Mouse (Mus musculus) kidney, embryonic 14.5 days (tissue): ENCODE measurements around the gene Gm49450. TPM values are rescaled to one million over a fixed set of nuclear protein-coding genes. Genes with fewer than 3 reads are reported as not detected.
A peak's percentile ranks its signal among the peaks of the same experiment; 100 is the strongest.
"Not testable (repeated sequence)": the region's sequence is repeated elsewhere in the genome, so short reads cannot be mapped to it uniquely, and the experiment has no call there.

ENCODE experiments used
- ATAC-seq: fragments of 200-750 bp; cut with Nextera tagmentation; 2 replicates; pipeline ENCODE4 v1.8.0; 2017; ENCODE audit warnings: moderate number of reproducible peaks, mild to moderate bottlenecking, moderate TSS enrichment, moderate library complexity; ENCODE audit not compliant: low FRiP score, low TSS enrichment
- H3K27ac ChIP-seq: fragments of 300-500 bp; sonication (generic); 2 replicates; pipeline ENCODE4 v1.5.1; 2014; ENCODE audit warnings: low read depth, mild to moderate bottlenecking, low read length, moderate library complexity, mixed read lengths
- H3K27me3 ChIP-seq: fragments of 300-500 bp; sonication (generic); 2 replicates; pipeline ENCODE4 v1.6.1; 2014; ENCODE audit warnings: mild to moderate bottlenecking, low read length; ENCODE audit not compliant: control insufficient read depth, insufficient read depth
- H3K36me3 ChIP-seq: fragments of 300-500 bp; sonication (generic); 2 replicates; pipeline ENCODE4 v1.6.1; 2014; ENCODE audit warnings: low read length, mixed read lengths; ENCODE audit not compliant: control insufficient read depth, insufficient read depth
- H3K4me1 ChIP-seq: fragments of 300-500 bp; sonication (generic); 2 replicates; pipeline ENCODE4 v1.6.1; 2014; ENCODE audit warnings: low read length, mixed read lengths; ENCODE audit not compliant: control insufficient read depth, insufficient read depth
- H3K4me2 ChIP-seq: fragments of 300-500 bp; sonication (generic); replicated peaks from 2 replicates; pipeline ENCODE4 v1.6.1; 2014; ENCODE audit warnings: low read depth, mild to moderate bottlenecking, low read length
- H3K4me3 ChIP-seq: fragments of 300-500 bp; sonication (generic); 2 replicates; pipeline ENCODE4 v1.5.1; 2014; ENCODE audit warnings: mild to moderate bottlenecking, low read length
- H3K9ac ChIP-seq: fragments of 300-500 bp; sonication (generic); 2 replicates; pipeline ENCODE4 v1.6.1; 2014; ENCODE audit warnings: low read depth, mild to moderate bottlenecking, low read length, moderate library complexity
- H3K9me3 ChIP-seq: fragments of 300-500 bp; sonication (generic); 2 replicates; pipeline ENCODE4 v1.6.1; 2016; ENCODE audit warnings: low read length; ENCODE audit not compliant: control insufficient read depth
- WGBS: fragments of 180-500 bp; shearing (Covaris S2); extraction: QIAGEN DNeasy Blood & Tissue Kit; methylation state at CpG from one replicate; pipeline ENCODE4 v1.1.7; 2014; 5-methylcytosine and 5-hydroxymethylcytosine counted together
- polyA plus RNA-seq: library from polyadenylated mRNA; unstranded; fragments of >200 nt; fragmentation: Nextera tagmentation; extraction: Ambion mirVana; gene quantifications from 2 replicates; pipeline ENCODE4 v1.2.1, GENCODE M21; 2014

Gm49450 gene
- polyA plus RNA-seq, 1 experiment from 2014 or later: not detected

DNA sequence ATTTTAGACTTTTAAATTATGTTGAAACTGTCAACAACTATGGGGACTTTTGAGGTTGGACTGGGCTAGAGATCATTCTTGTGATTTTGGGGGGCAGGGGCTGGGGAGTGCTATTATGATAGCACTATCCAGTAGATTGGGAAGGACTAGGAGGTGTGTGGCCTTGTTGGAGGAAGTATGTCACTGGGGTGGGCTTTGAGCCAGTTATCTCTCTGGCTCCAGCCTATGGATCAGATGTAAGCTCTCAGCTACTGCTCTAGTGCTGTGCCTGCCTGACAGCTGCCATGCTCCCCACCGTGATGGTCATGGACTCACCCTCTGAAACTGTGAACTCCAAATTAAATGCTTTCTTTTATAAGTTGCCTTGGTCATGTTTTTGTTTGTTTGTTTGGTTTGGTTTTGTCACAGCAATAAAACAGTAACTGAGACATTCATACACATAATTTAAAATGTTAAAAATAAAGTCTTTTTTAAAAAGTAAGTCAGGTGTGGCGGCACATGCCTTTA, 30.3 kb downstream of the Gm49450 start:
- Histone ChIP-seq H3K27ac (no peak overlapping the region), H3K36me3 (no peaks in the 10 kb centered on the region), H3K27me3 (no peaks in the 10 kb centered on the region), H3K9me3 (no peaks in the 10 kb centered on the region), H3K4me2 (no peak overlapping the region), H3K9ac (no peak overlapping the region), H3K4me3 (no peak overlapping the region), H3K4me1 (no peaks in the 10 kb centered on the region)
- 80% methylated on average over 2 of the region's 2 CpGs for WGBS
- ATAC-seq: no peak

DNA sequence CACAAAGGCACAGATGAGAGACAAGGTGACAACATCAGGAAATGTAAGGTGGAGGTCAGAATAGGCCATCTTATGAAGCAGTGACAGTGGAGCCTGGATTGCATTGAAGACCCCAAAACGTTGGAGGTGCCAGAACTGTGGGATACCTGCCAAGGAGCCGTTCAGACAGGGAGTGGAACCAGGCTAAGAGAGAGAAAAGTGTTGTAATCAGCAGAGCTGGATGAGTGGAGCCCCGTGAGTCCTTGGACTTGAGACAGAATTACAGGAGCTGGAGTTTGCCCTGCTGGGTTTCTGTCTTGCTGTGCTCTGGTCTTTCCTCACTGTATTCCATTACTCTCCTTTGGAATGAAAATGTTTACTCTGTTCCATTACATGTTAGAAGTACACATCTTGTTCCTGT, 30.8 kb downstream of the Gm49450 start:
- no peak overlapping the region for H3K27ac ChIP-seq
- no peak overlapping the region for H3K9ac ChIP-seq
- no peaks in the 10 kb centered on the region for H3K9me3 ChIP-seq
- ATAC-seq: no peak
- no peaks in the 10 kb centered on the region for H3K36me3 ChIP-seq
- H3K4me1 ChIP-seq: no peaks in the 10 kb centered on the region
- WGBS: 67% methylated on average over 3 of the region's 3 CpGs
- H3K4me3 ChIP-seq: no peak overlapping the region
- H3K4me2 ChIP-seq: no peak overlapping the region
- H3K27me3 ChIP-seq: no peaks in the 10 kb centered on the region

DNA sequence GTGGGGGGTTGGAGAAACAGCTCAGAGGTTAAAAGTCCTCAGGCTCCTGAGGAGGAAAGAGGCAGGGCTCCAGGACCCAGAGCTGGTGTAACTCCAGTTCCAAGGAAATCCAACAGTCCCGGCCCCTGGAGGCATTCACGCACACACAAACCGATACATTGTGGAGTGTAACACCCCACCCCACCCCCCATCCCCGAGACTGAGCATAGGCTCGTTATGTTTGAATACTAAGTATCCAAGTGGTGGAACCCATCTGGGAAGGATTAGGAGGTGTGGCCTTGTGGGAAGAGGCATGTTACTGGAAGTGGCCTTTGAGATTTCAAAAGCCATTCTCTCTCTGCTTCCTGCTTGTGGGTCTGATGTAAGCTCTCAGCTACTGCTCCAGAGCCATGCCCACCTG, 31.8 kb downstream of the Gm49450 start:
- ATAC-seq: no peak
- WGBS: 92% methylated on average over 5 of the region's 5 CpGs
- peaks cover 4% of the 10 kb centered on the region for H3K4me1 ChIP-seq
- H3K4me2 ChIP-seq: no peak overlapping the region
- no peaks in the 10 kb centered on the region for H3K9me3 ChIP-seq
- no peak overlapping the region for H3K9ac ChIP-seq
- no peaks in the 10 kb centered on the region for H3K27me3 ChIP-seq
- H3K36me3 ChIP-seq: no peaks in the 10 kb centered on the region
- H3K27ac ChIP-seq: no peak overlapping the region
- H3K4me3 ChIP-seq: no peak overlapping the region

DNA sequence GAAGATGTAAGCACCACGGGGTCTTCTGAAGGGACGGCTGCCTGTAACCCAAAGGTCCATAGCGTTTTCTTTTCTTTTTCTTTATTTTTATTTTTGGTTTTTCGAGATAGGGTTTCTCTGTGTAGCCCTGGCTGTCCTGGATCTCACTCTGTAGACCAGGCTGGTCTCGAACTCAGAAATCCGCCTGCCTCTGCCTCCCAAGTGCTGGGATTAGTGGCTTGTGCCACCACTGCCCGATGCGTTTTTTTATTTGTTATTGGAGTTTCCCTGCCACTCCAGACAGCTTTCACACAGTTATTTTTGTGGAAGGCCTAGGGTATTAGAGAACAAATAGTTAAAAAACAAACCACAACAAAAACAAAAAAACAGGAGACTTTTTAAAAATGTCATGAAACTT, 34.9 kb downstream of the Gm49450 start:
- not testable (repeated sequence) for H3K27me3 ChIP-seq, H3K36me3 ChIP-seq, H3K9me3 ChIP-seq, ATAC-seq
- WGBS: 25% methylated on average over 8 of the region's 8 CpGs
- Histone ChIP-seq H3K4me1 (peaks cover 15% of the 10 kb centered on the region), H3K27ac (peak overlapping the region; percentile 26), H3K4me2 (peak overlapping the region; percentile 42), H3K4me3 (peak overlapping the region; percentile 86), H3K9ac (peak overlapping the region; percentile 46)

DNA sequence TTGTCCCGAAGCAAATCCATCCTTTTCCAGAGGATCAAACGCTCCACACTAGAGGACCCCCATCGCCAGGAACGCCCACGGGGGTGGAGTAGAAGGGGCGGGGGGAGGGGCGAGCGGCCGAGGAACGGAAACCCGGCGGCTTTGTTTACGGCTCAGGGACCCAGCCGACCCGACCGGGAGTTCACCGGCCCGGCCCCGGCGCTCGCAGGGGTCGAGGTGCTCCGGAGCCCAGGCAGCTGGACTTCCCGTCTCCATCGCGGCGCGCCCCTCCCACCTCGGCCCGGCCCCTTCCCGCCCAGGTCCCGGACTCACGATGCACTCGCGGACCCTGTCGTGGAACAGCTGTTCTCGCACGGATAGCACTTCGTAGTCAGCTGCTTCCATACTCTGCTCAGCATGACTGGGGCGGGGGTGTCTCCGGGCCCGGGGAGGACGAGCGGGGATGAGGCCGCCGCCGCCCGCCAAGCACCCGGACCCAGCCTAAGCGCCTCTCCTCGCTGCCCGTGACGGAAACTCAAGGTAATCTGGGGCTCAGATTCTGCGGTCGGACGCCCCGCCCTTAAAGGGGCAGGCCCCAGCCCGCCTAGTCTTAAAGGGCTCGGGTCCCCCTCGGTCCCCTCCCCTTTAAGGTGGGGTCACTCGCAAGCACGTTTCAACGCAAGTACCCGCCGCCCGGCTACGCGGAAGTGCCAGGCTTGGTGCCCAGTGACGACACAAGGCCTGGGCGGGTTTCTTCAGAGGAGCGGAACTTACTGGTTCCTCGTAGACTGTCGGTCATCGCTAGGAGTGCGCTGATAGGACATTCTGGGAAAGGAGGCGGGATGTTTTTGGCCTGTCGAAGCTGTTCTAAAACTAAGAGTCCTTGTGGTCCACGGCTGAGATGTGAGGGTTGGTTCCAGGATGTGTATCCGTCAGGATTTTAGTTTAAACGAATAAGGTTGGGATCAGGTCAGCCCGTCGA, 35.5 kb downstream of the Gm49450 start, which contains the start of gene Lmbr1l:
TSS of gene Lmbr1l (minus strand) at position 694 of the 961 bp plus-strand sequence.
- H3K4me1 ChIP-seq: peaks cover 15% of the 10 kb centered on the region
- H3K4me2 ChIP-seq: peak within 1 kb of the TSS; percentile 83
- peak within 1 kb of the TSS; percentile 77 for H3K9ac ChIP-seq
- peaks cover 10% of the 10 kb centered on the region for H3K36me3 ChIP-seq
- H3K9me3 ChIP-seq: no peaks in the 10 kb centered on the region
- H3K4me3 ChIP-seq: peak within 1 kb of the TSS; percentile 86
- WGBS: under 1% methylated on average over 81 of the region's 82 CpGs
- peak; percentile 96 for ATAC-seq
- H3K27me3 ChIP-seq: no peaks in the 10 kb centered on the region
- H3K27ac ChIP-seq: peak within 1 kb of the TSS; percentile 92

DNA sequence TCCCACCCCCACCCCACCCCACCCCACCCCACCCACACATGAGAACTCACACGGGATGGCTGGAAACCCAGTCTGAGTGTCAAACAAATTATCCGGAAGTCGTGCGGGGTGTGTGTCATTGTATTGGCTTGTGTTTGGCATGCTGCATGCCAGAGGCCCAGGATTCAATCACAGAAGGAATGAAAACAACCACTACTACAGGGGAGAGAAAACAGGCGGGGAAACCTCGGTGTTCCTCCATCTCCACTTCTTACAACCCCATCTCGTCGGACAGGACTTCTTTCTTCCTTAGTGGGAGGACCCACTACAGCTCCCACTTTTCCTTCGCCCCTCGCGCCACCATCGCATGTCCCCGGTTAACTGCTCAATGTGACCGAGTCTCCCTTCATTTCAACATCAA, 36.3 kb downstream of the Gm49450 start:
- no peak for ATAC-seq
- Histone ChIP-seq H3K27me3 (no peaks in the 10 kb centered on the region), H3K4me3 (peak overlapping the region; percentile 86), H3K4me1 (peaks cover 15% of the 10 kb centered on the region), H3K9me3 (no peaks in the 10 kb centered on the region), H3K27ac (peak overlapping the region; percentile 92; the same call in 1 of the 2 replicates), H3K36me3 (peaks cover 17% of the 10 kb centered on the region), H3K4me2 (peak overlapping the region; percentile 83), H3K9ac (peak overlapping the region; percentile 77)
- 0% methylated on average over 14 of the region's 14 CpGs for WGBS

DNA sequence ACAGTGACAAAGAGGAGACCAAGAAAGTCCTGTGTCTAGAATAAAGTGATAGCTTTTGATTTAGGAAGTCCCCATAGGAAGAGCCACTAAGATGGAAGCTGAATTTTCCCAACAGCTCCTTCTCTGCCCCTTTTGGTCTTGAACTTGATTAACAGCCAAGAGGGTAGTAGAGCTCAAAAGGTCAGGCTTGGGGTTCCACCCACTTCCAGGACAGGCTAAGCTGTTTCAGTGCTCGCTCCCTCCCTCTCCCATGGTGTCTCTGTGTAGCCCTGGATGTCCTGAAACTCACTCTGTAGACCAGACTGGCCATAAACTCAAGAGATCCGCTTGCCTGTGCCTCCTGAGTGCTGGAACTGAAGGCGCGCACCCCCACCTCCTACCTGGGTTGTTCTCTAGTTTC, 37.3 kb downstream of the Gm49450 start:
- peak overlapping the region; percentile 86; the same call in 1 of the 2 replicates for H3K4me3 ChIP-seq
- no peaks in the 10 kb centered on the region for H3K9me3 ChIP-seq
- no peak for ATAC-seq
- H3K27ac ChIP-seq: no peak overlapping the region
- no peaks in the 10 kb centered on the region for H3K27me3 ChIP-seq
- peaks cover 15% of the 10 kb centered on the region for H3K4me1 ChIP-seq
- H3K36me3 ChIP-seq: peaks cover 26% of the 10 kb centered on the region
- 82% methylated on average over 4 of the region's 4 CpGs for WGBS
- peak overlapping the region; percentile 83 for H3K4me2 ChIP-seq
- no peak overlapping the region for H3K9ac ChIP-seq

DNA sequence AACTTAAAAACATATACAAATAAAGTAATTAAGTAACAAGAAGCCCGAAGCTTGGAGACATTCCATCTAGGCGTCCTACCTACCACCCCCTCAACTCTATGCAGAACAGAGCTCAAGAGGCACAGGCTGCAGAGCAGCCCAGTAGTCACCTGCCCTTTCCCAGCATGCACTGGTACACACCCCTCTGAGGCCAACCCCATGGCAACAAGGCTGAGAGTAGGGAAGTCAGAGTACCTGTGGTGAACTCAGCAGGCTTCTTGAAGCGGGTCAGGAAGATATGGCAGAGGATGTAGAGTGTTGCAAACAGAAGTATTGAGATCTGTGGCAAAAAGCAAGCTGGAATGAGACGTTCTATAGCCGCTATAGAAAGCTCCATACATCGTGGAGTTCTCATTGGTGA, 38.4 kb downstream of the Gm49450 start:
- no peaks in the 10 kb centered on the region for H3K27me3 ChIP-seq
- no peak overlapping the region for H3K27ac ChIP-seq
- WGBS: 94% methylated on average over 6 of the region's 6 CpGs
- no peak overlapping the region for H3K4me2 ChIP-seq
- H3K4me1 ChIP-seq: peaks cover 15% of the 10 kb centered on the region
- H3K4me3 ChIP-seq: no peak overlapping the region
- no peaks in the 10 kb centered on the region for H3K9me3 ChIP-seq
- H3K36me3 ChIP-seq: peaks cover 32% of the 10 kb centered on the region
- ATAC-seq: no peak
- no peak overlapping the region for H3K9ac ChIP-seq

DNA sequence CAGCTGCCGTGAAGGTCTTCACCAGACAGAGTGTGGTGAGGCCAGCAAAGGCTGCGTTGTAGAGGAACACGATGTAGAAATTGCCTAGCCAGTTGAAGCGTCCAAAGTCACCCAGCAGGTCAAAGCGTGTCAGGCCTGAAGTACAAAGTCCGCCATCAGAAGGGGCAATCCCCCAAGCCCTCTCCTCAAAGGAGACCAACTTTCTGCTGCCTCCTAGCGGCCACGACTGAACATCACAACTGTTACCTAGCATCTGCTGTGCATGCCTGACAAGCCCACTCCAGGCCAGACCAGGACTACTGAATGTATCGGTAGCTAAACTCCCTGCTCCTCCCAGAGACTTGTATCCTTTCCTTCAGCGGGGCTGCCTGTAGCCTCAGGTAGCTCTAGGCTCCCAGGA, 48.7 kb downstream of the Gm49450 start:
- Histone ChIP-seq H3K27me3 (no peaks in the 10 kb centered on the region; the same call in none of the 2 replicates), H3K4me2 (no peak overlapping the region), H3K27ac (no peak overlapping the region), H3K4me3 (no peak overlapping the region), H3K4me1 (no peaks in the 10 kb centered on the region), H3K36me3 (peaks cover 51% of the 10 kb centered on the region), H3K9me3 (no peaks in the 10 kb centered on the region), H3K9ac (no peak overlapping the region)
- 36% methylated on average over 10 of the region's 10 CpGs for WGBS
- ATAC-seq: no peak
